Mouse (Mus musculus): Measurements from ENCODE around the gene Hspb6. TPM values are rescaled to one million over a fixed set of nuclear protein-coding genes. Genes with fewer than 3 reads are reported as not detected.

Hspb6 gene
- polyA plus RNA-seq, 1 experiment: 19.0 TPM

DNA sequence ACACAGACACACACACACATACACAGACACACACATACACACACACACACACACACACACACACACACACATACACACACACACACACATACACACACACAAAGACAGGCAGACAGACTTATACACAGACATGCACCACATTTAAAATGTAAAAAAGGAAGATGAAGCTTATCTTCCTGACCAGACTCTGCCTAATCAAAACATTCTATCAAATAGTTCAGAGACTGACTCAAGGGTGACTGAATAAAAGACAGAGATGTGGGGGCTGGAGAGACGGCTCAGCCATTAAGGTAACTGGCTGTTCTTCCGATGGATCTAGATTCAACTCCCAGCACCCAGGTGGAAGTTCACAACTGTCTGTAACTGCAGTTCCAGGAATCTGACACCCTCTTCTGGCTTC lies 7.7 kb upstream of the Hspb6 start:
- no peaks in the 10 kb centered on the region; the same call in 1 of the 2 replicates for H3K4me1 ChIP-seq (ENCODE audit: control insufficient read depth, insufficient read depth, low read length)
- no peak overlapping the region for H3K4me3 ChIP-seq (replicated peaks; ENCODE audit: control insufficient read depth, low read depth, low read length)
- no peak overlapping the region for H3K27ac ChIP-seq (ENCODE audit: control insufficient read depth, insufficient read depth, low read depth, low read length, poor library complexity)
- WGBS: 68% methylated on average over 2 of the region's 2 CpGs
- TF ChIP-seq CTCF (IDR thresholded peaks at IDR 0.05; ENCODE audit: control insufficient read depth, insufficient read depth, low read length): no peak
- TF ChIP-seq POLR2A (IDR thresholded peaks at IDR 0.05; ENCODE audit: borderline replicate concordance, control insufficient read depth, low read depth, low read length): no peak

DNA sequence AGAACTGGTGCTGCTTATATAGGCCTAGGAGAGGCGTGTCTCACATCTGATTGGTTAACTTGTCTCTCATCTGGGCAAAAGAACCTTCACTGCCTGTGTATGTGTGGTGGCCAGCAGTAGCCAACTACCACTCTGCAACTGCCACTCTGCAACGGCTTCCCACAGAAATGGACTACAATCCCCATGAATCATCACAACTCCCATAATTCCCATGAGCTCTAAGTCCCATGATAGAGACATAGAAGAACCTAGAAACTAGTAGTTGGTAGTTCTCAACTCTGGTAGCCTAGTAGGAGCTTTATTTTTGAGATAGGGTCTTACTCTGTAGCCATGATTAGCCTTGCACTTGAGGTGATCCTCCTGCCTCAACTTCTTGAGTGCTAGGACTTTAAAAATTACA lies 2.1 kb upstream of the Hspb6 start:
- no peak for TF ChIP-seq CTCF (IDR thresholded peaks at IDR 0.05; ENCODE audit: control insufficient read depth, insufficient read depth, low read length)
- TF ChIP-seq POLR2A (IDR thresholded peaks at IDR 0.05; ENCODE audit: borderline replicate concordance, control insufficient read depth, low read depth, low read length): no peak
- 79% methylated on average over 2 of the region's 2 CpGs for WGBS
- Histone ChIP-seq H3K4me1 (ENCODE audit: control insufficient read depth, insufficient read depth, low read length) (no peaks in the 10 kb centered on the region; the same call in 1 of the 2 replicates), H3K27ac (ENCODE audit: control insufficient read depth, insufficient read depth, low read depth, low read length, poor library complexity) (no peak overlapping the region), H3K4me3 (replicated peaks; ENCODE audit: control insufficient read depth, low read depth, low read length) (no peak overlapping the region)

DNA sequence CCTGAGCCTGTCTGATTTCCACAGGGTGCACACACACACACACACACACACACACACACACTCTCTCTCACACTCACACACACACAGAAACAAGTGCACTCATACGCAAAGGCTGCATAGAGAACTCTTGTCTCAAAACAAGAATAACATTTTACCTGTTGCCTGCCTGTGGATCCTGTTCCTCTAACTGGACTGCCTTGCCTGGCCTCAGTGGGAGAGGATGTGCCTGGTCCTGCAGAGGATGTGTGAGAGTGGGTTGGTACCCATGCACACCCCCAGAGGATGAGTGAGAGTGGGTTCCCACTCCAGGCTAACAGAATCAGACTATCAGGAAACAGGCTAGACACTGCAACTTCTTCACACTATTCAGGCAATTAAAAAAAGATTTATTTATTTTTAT lies 1.4 kb upstream of the Hspb6 start:
- no peak overlapping the region for H3K27ac ChIP-seq (ENCODE audit: control insufficient read depth, insufficient read depth, low read depth, low read length, poor library complexity)
- 89% methylated on average over 1 of the region's 1 CpGs for WGBS
- no peak for TF ChIP-seq CTCF (IDR thresholded peaks at IDR 0.05; ENCODE audit: control insufficient read depth, insufficient read depth, low read length)
- no peak for TF ChIP-seq POLR2A (IDR thresholded peaks at IDR 0.05; ENCODE audit: borderline replicate concordance, control insufficient read depth, low read depth, low read length)
- H3K4me3 ChIP-seq (replicated peaks; ENCODE audit: control insufficient read depth, low read depth, low read length): no peak overlapping the region
- no peaks in the 10 kb centered on the region; the same call in 1 of the 2 replicates for H3K4me1 ChIP-seq (ENCODE audit: control insufficient read depth, insufficient read depth, low read length)

DNA sequence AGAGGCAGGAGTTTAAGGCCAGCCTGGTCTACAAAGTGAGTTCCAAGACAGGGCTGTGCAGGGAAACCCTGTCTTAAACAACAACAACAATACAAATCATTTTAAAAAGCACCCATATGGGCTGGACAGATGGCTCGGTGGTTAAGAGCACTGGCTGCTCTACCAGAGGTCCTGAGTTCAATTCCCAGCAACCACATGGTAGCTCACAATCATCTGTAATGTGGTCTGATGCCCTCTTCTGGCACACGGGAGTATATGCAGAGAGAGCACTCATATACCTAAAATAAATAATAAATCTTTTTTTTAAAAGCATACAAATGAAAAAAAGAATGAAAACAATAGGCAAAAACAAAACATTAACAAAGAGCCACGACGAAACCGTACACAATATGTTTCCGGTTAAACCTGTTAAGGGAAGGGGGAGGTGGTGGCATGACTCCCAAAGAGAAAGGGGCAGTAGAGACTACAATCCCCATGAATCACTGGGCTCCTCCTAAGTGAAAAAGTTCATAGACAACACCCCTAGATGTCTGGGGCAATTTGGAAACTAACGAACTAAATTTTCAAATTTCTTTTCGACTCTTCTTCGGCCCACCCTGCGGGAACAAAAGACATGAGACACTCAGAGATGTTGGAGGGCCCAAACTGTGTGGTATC lies 405 bp upstream of the Hspb6 start:
- H3K4me1 ChIP-seq (ENCODE audit: control insufficient read depth, insufficient read depth, low read length): no peaks in the 10 kb centered on the region; the same call in 1 of the 2 replicates
- H3K4me3 ChIP-seq (replicated peaks; ENCODE audit: control insufficient read depth, low read depth, low read length): peak overlapping the region; percentile 90
- H3K27ac ChIP-seq (ENCODE audit: control insufficient read depth, insufficient read depth, low read depth, low read length, poor library complexity): peak overlapping the region; percentile 88
- TF ChIP-seq CTCF (IDR thresholded peaks at IDR 0.05; ENCODE audit: control insufficient read depth, insufficient read depth, low read length) (0 out of 2 replicates have a peak, but pooled peaks have one; percentile 7), POLR2A (IDR thresholded peaks at IDR 0.05; ENCODE audit: borderline replicate concordance, control insufficient read depth, low read depth, low read length) (no peak)
- under 1% methylated on average over 10 of the region's 10 CpGs for WGBS

DNA sequence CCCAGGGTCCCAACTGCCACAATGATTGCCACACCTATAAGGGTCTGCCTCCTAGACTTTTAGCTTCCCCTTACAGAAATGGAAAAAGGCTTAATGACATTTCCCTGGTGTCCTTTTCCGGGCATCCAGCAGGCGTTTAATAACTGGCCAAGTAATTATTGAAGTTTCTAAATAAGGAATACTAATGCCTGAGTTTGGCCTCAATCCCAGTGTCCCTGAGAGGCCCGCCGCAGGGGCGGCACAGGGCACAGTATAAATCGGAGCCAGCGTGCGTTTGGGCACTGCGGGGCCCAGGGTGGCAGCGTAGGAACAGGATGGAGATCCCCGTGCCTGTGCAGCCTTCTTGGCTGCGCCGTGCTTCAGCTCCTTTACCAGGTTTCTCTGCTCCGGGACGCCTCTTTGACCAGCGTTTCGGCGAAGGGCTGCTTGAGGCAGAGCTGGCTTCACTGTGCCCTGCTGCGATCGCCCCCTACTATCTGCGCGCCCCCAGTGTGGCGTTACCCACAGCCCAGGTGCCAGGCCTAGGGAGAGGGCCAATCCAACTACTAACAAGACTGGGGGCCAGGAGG lies 1.1 kb downstream of the Hspb6 start:
- no peak for TF ChIP-seq POLR2A (IDR thresholded peaks at IDR 0.05; ENCODE audit: borderline replicate concordance, control insufficient read depth, low read depth, low read length)
- no peaks in the 10 kb centered on the region; the same call in 1 of the 2 replicates for H3K4me1 ChIP-seq (ENCODE audit: control insufficient read depth, insufficient read depth, low read length)
- peak overlapping the region; percentile 69 for H3K4me3 ChIP-seq (replicated peaks; ENCODE audit: control insufficient read depth, low read depth, low read length)
- peak overlapping the region; percentile 80 for H3K27ac ChIP-seq (ENCODE audit: control insufficient read depth, insufficient read depth, low read depth, low read length, poor library complexity)
- WGBS: 3% methylated on average over 23 of the region's 23 CpGs

DNA sequence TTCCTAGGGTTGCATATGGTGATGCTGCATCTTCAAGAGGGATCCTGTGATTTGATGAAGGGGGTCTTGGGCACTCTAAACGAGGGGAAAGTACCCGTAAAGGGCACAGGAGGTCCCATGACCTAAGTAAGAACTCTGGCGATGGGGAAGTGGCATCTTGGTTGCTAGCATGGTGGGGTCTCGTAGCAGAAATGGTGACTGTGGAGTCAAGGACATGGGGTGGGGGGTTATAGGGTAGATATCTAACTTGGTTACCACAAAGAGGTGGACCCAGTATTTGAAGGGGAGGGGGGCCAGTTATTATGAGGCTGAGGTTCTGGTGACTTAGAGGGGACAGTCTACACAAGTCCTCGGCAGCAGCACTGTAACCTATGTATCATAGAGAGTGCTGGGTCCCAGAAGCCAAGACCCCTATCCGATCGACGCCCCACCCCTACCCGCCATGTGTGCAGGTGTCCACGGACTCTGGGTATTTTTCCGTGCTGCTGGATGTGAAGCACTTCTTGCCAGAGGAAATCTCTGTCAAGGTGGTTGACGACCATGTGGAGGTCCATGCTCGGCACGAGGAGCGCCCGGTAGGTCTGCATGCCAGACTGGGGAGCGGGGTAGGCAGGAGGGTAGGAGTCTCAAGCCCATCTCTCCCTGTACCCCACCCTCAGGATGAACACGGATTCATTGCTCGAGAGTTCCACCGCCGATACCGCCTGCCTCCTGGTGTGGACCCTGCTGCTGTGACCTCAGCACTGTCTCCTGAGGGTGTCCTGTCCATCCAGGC lies 2.0 kb downstream of the Hspb6 start:
- TF ChIP-seq CTCF (IDR thresholded peaks at IDR 0.05; ENCODE audit: control insufficient read depth, insufficient read depth, low read length) (no peak), POLR2A (IDR thresholded peaks at IDR 0.05; ENCODE audit: borderline replicate concordance, control insufficient read depth, low read depth, low read length) (no peak)
- Histone ChIP-seq H3K4me1 (ENCODE audit: control insufficient read depth, insufficient read depth, low read length) (peaks cover 1% of the 10 kb centered on the region; the same call in 1 of the 2 replicates), H3K27ac (ENCODE audit: control insufficient read depth, insufficient read depth, low read depth, low read length, poor library complexity) (no peak overlapping the region), H3K4me3 (replicated peaks; ENCODE audit: control insufficient read depth, low read depth, low read length) (peak overlapping the region; percentile 40)
- 78% methylated on average over 22 of the region's 22 CpGs for WGBS

DNA sequence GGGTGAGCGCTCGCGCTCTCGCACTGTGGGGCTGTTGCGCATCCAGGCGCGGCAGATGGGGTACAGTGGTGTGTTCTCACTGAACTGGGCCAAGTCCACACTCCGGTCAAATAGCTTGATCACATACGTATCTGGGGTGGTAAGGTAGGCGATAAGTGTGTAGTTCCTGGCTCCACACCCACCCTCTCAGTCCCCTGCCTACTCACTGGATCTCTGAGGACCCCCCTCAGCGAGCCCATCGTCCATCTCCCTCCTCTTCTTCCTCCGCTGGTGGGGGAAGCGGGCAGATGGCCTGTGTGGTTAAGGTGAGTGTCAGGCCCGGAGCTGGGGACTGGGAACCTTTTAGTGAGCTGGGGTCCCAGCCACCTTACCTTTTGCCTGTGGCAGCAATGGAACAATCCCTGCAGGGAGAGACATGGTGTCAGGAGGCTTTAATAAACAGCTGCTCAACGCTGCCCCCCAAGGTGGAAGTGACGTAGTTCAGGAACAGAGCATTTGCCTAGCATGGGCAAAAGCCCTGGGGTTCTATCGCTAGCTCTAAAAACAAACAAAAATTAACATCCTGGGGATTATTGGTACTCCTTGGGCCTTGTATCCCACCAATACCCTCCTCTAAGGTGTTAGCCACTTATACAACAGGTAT lies 5.0 kb downstream of the Hspb6 start:
- H3K27ac ChIP-seq (ENCODE audit: control insufficient read depth, insufficient read depth, low read depth, low read length, poor library complexity): no peak overlapping the region
- H3K4me3 ChIP-seq (replicated peaks; ENCODE audit: control insufficient read depth, low read depth, low read length): no peak overlapping the region
- WGBS: 92% methylated on average over 18 of the region's 18 CpGs
- H3K4me1 ChIP-seq (ENCODE audit: control insufficient read depth, insufficient read depth, low read length): peaks cover 1% of the 10 kb centered on the region; the same call in 1 of the 2 replicates
- TF ChIP-seq POLR2A (IDR thresholded peaks at IDR 0.05; ENCODE audit: borderline replicate concordance, control insufficient read depth, low read depth, low read length): no peak
- TF ChIP-seq CTCF (IDR thresholded peaks at IDR 0.05; ENCODE audit: control insufficient read depth, insufficient read depth, low read length): 0 out of 2 replicates have a peak, but pooled peaks have one; percentile 23
